Mouse (Mus musculus): ENCODE measurements around the gene Ssxb8.
"Not testable (repeated sequence)": the region's sequence is repeated elsewhere in the genome, so short reads cannot be mapped to it uniquely, and the experiment has no call there.

Ssxb8 gene

GRCm38 (mm10) chrX:8690744-8691143 is at the start of gene Ssxb8:
Gene Ssxb8, minus strand, starts transcription at chrX:8690844.
- DNase-seq (ENCODE audit: low spot score): not testable (repeated sequence)

GRCm38 (mm10) chrX:8732907-8733306 is 42.3 kb upstream of the Ssxb8 start:
- DNase-seq (ENCODE audit: low spot score): peak; percentile 9

- DNase-seq (ENCODE audit: low spot score): no peak
These were observed 27.6 kb downstream of the Ssxb8 start for GRCm38 (mm10) chrX:8663085-8663484.

Data from embryo, embryonic 10.5 days (tissue).